Mouse (Mus musculus) liver, adult 2 months (tissue): ENCODE results near the gene Snx3.

ENCODE experiments used
- CTCF ChIP-seq: fragments of 200-500 bp; IDR thresholded peaks from 2 replicates; pipeline ENCODE4 v1.5.1; 2011; ENCODE audit warnings: low read depth, low read length, control low read depth
- POLR2A ChIP-seq: fragments of 200-500 bp; IDR thresholded peaks from 2 replicates; pipeline ENCODE4 v1.6.1; 2011; ENCODE audit warnings: low read length, control low read depth; ENCODE audit not compliant: insufficient read depth; ENCODE audit errors: extremely low read depth

GRCm38 (mm10) chr10:42580131-42580950 lies 78.5 kb downstream of the Snx3 start:
- TF ChIP-seq CTCF, result no peak
- no peak for TF ChIP-seq POLR2A
